Mouse (Mus musculus): ENCODE results near the gene Crebbp.
"Not testable (repeated sequence)": the region's sequence is repeated elsewhere in the genome, so short reads cannot be mapped to it uniquely, and the experiment has no call there.

The Crebbp gene

DNA sequence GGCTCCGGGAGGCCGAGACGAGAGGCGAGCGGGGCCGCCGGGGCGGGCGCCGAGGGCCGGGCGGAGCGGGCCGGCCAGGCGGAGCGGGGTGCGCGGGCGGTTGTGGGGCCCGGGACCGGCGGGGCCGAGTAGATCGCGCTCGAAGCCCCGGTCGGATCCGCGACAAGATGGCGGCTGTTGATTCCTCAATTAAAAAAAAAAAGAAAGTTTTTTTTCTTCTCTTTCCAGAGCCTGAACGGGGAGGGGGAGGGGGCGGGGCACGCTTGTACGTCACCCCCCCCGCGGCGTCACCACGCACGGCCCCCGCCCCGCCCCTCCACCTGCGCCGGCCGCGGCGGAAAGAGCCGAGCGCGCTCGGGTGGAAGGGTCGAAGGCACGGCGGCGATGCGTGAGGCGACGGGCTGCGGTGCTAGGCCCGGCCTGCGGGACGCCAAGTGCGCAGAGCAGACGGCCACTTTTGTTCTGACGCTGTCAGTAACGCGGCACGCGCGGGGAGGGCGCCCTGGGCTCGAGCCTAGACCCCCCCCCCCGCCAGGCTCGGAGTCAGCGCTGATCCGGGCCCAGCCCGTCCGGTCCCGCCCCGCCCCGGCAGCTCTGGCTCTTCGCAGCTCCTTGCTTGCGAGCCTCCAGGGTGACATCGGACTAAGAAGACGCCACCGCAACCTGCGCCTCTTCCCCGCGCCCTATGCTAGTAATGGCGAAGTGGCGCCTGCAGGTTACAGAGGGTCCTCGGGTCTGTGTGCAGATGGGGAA, at the start of gene Crebbp:
Crebbp (minus strand) TSS at position 199 of the 753 bp plus-strand sequence.
- DNase-seq (ENCODE audit: low read depth in 2 of 2, low spot score in 2 of 2), result peak; percentile 84 to 85

DNA sequence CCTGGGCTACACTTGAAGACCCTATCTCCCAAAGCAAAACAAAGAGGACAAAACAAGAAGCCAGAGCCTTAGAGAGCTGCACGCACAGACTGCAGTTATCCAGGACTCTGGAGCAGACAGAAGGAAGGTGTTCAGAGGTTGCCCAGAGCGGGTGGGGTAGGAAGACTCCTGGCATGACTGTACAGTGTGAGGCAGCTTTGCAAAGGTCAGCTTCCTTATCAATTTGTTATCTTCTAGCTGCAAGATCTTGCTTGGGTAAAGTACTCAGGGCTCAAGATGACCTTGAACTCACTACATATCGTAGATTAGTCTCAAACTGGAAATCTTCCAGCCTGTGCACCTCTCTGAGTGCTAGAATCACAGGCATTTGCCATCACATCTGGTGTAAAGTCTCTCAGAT, 49.7 kb upstream of the Crebbp start:
- no peak for DNase-seq (ENCODE audit: low read depth in 2 of 2, low spot score in 2 of 2)

DNA sequence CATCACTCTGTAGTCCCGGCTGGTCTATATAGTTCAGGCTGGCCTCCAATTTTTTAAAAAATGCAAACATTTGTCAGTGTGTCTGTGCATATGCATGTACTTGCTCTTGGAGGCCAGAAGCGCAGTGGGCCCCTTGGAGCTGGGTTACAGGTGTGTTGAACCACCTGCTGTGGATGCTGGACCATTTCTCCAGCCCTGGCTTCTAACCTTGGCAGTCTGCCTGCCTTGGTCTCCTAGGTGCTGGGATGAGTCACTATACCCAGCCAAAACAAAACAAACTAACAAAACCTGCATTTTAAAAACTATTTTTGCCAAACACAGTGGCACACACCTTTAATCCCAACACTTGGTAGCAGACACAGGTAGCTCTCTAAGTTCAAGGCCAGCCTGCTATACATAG, 43.7 kb upstream of the Crebbp start:
- no peak for DNase-seq (ENCODE audit: low read depth in 2 of 2, low spot score in 2 of 2)

DNA sequence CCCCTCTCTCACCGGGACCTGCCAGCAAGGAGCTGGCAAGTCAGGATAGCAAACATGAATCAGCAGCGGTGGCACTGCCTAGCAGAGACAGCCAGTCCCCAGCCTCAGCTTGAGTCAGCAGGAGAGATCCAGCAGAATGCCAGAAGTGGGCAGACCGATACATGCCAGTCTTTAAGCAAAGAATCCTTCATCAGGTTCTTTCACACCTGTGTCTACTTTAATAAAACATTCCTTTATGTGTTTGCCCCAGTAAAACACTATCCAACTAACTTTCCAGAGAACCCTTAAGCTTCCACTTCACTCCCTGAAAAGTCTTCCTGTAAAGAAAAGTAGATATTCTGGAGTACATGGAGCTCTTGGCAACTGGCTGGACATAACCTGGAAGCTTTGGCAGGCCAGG, 35.0 kb upstream of the Crebbp start:
- no peak for DNase-seq (ENCODE audit: low read depth in 2 of 2, low spot score in 2 of 2)

DNA sequence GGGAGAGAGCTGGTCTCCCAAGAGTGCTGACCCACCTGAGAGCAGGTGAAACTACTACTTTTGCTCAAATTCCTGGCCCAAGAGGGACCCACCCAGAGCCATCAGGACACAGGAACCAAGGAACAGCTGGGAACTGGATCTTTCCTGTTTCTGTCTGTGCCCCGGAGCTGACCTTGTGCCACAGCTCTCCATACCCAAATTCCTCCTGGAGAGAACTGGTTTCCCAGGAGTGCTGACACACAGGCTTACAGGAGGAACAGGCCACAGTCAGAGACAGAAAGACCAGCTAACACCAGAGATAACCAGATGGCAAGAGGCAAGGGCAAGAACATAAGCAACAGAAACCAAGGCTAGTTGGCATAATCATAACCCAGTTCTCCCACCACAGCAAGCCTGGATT, 31.4 kb upstream of the Crebbp start:
- DNase-seq (ENCODE audit: low read depth in 2 of 2, low spot score in 2 of 2), result not testable (repeated sequence)

DNA sequence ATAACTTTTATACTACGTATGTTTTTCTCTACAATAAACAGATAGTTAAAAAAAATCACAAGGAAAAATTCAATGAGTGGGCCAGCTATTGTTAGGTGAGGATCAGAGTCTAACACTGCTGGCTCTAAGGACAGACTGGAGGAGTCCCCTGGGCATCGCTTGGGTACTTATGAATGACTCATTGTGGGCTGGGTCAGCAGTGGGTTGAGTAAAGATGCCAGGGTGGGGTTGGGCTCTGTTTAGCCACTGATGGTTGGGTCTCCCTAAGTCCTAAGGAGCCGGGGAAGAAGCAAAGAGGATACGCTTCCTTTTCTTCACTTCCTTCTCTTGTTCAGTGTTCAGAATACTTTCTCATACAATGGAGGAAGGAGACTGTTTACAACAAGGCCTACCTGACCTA, 22.3 kb upstream of the Crebbp start:
- DNase-seq (ENCODE audit: low read depth in 2 of 2, low spot score in 2 of 2), result no peak

DNA sequence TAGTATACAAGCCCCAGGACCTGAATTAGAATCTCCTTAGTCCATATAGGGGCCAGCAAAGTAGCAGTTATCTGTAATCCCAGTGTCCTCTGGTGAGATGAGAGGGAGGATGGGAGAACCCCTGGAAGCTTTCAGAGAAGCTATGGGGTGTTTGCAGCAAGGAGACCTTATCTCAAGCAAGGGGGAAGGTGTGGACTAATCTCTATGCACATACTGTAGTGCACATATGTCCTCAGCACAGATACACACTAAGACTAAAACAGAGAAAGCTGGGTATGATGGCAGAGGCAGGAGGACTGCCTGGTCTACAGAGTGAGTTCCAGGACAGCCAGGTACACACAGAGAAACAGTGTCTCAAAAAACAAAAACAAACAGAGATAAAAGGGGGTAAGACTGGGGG, 21.8 kb upstream of the Crebbp start:
- no peak for DNase-seq (ENCODE audit: low read depth in 2 of 2, low spot score in 2 of 2)

DNA sequence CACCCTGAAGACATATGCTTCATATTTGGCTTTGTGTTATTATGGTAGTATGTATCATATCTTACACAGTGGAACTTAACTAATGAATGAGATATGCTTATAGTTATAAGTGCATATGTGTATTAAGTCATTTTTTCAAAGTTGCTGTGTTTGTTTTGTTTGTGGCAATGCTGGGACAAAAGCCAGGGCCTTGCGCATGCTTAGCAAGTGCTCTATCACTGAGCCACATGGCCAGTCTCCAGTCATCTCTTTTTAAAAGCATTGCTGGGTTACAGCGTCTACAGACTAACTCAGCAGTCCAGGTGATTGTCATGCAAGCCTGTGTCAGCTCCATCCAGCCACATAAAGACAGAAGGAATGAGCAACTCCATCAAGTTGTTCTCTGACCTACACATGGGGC, 12.0 kb upstream of the Crebbp start:
- no peak for DNase-seq (ENCODE audit: low read depth in 2 of 2, low spot score in 2 of 2)

DNA sequence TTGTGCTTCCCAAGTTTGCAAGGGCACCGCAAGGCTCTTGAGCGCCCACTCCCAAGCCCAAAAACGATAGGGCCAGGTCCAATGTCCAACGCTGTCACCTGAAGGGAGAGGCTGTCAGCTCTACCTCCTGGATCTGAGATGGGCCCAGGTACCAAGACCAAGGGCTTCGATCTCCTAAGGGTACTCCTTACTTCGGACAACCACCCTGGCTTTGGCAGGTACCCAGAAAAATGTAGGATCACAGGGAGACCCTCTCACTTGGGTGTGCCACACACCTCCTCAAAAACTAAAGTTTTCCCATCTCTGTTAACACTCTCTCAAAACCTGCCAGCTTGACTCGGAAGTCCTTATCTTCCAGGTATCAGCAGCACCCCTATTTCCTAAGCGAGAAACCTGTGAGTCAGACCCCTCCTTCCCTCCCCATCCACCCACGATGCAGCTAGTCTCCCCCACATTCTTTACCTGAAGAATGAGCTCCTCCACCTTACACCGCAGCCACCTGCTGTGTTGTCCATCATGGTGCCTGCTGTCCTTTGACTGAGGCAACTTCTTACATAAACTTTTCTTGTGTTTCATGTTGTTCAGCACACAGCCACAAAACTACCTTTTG, 939 bp upstream of the Crebbp start:
- no peak for DNase-seq (ENCODE audit: low read depth in 2 of 2, low spot score in 2 of 2)

DNA sequence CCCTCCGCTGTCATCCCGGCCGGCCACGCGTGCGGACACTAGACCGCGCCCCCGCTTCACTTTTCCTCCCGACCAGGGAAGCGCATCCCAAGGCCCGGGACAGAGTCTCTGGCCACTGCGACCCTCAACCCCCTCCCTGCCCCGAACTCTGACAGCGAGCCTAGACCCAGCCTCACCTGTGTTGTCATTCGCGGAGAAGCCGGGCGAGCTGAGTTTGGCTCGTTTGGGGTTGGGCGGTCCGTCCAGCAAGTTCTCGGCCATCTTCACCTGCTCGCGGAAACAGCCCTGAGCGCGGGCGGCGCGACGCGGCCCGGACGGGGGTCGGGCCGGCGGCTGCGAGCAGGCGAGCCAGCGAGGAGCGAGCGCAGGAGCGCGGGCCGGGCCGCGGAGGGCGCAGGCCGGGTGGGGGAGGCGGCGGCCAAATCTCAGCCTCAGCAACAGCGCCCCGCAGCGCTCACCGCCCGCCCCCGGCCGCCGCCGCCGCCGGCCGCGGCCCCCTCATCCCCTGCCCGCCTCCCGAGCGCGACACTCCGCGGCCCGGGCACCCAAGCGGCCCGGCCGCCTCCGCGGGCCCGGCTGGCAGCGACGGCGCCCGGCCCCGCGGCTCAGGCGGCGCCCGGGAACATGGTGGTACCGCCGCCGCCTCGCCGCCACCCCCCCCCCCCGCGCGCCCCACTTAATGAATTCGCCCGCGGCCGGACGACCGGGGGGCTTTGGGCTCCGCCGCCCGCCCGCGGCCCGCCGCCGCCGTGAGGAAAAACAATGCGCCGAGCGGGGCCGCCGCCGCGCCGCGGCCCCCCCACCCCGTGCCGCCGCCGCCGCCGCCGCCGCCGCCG, 616 bp downstream of the Crebbp start:
- DNase-seq (ENCODE audit: low read depth in 2 of 2, low spot score in 2 of 2), result peak; percentile 36 to 64

DNA sequence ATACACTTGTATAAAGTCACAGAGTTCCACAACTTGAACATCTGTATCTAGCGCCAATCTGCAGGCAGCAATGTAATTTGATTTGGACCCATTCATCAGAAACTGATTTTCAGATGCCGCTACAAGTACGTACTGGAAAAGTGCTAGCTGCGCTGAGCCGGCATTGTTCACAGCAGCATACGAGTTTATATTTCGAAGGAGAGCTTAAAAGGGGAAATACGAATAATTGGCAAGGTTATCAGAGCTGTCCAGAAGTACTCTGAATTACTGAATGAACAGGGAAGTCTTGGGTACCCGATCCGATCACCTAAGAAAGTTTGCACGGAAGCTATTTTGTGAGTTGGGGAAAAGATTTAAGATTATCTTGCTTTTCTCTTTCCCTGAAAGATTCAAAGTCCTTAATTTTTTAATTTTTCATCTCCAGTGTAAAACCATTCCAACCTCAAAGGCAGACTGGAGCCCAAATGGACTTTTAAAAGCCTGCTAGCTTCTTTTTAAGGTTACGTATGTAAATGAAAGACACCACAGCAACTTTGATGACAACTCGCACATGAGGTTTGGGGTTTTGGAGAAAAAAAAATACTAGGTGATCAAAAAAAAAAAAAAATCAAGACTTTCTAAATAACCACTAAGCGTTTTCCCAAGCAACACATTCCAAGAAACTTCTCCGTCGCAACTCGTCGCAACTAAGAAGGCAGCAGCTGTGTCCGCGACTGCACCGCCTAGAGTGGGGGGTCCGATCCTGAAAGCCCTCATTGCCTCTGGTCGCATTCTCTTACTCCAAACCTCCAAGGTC, 1.4 kb downstream of the Crebbp start:
- no peak for DNase-seq (ENCODE audit: low read depth in 2 of 2, low spot score in 2 of 2)

DNA sequence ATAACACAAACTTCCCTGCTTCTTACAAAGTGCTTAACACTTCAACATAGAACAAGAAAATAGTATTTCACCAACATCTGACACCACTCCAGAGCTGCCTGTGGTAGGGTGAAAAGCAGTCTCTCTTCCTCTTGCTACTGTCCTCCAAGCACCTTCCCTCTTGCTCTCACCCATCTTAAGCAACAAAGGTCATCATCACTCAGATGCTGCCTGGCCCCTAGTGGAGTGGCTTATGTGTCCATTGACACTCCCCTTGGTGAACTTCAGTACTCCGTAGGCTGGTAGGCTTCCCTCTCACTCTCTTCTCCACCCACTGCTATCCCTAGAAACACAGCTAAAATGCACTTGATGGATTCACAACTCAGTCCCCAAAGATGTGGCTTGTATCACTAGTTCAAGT, 3.5 kb downstream of the Crebbp start:
- no peak for DNase-seq (ENCODE audit: low read depth in 2 of 2, low spot score in 2 of 2)

DNA sequence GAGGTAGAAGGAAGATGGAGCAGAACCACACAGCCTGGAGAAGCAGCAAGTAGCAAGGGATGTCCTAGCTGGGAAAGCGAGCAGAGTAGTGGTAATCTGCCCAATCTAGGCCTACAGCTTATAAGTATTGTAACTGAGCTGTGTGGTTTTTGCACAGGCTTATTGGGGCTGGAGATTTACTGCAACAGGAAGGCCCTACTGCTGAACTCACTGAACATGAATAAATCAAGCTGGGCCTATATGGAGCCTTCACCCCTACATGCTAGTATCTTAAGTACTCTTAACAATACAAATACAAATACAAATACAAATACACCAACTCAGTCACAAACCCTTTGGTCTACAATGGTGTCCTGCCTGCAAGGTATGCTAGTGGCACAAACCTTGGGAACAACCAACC, 10.2 kb downstream of the Crebbp start:
- DNase-seq (ENCODE audit: low read depth in 2 of 2, low spot score in 2 of 2), result no peak

DNA sequence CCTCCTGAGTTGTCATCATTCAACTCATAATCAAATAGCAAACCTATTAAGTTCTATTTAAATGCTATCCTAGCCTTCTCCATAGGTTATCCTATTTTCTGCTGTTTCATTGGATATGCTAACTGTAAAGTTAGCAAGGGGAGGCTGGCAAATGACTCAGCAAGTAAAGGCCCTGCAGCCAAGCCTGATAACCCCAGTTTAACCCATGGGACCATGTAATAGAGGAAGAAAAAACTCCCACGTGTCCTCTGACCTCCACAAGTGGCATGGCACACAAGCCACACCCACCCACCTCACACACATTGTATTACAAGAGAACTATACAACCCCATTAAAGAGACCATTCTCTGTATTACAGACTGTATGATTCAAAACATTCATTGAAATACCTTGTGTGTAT, 13.8 kb downstream of the Crebbp start:
- DNase-seq (ENCODE audit: low read depth in 2 of 2, low spot score in 2 of 2), result no peak

DNA sequence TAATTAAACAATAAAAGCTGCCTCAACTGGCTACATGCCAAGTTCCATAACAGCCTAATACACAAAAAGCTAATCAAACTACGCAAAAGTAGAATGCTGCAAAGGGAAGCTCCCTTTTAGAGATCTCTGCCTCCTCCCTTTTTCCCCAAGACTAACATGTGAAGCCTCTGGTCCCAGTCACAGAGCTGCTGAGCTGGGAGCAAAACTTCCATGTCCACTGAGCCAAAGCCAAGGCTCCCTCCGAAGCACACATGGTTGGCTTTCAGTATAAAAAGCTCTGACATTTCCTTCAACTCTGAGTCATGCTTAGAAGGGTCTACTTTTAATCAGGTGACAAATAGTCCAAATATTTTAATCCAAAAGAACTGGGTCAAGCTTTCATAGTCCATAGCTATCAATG, 14.2 kb downstream of the Crebbp start:
- no peak for DNase-seq (ENCODE audit: low read depth in 2 of 2, low spot score in 2 of 2)

DNA sequence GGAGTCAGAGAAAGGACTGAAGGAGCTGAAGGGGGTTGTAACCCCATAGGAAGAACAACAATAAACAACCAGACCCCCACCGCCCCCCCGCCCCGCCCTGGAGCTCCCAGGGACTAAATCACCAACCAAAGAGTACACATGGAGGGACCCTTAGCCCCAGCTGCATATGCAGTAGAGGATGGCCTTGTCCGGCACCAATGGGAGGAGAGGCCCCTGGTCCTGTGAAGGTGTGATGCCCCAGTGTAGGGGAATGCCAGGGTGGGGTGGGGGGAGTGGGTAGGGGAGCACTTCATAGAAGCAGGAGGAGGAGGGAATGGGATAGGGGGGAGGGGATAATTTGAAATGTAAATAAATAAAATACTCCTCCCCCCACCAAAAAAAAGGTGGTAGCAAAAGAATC, 15.8 kb downstream of the Crebbp start:
- DNase-seq (ENCODE audit: low read depth in 2 of 2, low spot score in 2 of 2), result no peak

DNA sequence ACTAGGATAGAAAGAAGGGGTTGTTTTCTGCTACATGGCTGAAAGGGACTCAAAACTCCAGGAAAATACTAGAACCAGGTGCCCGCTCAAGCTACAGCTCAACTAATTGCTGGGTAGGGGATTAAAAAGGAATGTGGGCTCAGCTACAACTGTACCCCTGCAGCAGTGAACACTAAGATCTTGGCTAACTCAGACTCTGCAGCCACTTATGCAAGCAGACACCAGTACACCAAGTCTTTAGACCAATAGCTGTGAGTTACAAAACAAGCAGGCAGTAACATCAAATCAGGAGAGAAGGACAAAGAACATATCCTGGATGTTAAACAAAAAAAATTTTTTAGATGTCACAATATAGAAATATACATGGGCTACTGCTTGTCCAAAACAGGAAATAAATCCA, 23.6 kb downstream of the Crebbp start:
- no peak for DNase-seq (ENCODE audit: low read depth in 2 of 2, low spot score in 2 of 2)

DNA sequence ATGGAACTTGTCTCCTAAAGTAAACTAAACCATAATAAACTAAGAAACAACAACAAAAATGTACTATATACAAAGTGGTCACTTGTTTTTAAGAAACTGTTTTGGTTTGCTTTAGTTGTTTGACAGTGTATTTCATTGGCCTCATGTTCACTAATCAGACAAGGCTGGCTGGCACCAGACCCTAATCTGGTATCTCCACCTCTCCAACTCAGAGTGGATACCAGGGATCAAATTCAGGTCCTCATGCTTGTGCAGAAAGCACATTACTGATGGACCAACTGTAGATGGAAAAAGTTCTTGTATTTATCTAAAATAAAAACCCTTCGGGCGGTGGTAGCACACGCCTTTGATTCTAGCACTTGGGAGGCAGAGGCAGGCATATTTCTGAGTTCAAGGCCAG, 38.7 kb downstream of the Crebbp start:
- DNase-seq (ENCODE audit: low read depth in 2 of 2, low spot score in 2 of 2), result no peak

DNA sequence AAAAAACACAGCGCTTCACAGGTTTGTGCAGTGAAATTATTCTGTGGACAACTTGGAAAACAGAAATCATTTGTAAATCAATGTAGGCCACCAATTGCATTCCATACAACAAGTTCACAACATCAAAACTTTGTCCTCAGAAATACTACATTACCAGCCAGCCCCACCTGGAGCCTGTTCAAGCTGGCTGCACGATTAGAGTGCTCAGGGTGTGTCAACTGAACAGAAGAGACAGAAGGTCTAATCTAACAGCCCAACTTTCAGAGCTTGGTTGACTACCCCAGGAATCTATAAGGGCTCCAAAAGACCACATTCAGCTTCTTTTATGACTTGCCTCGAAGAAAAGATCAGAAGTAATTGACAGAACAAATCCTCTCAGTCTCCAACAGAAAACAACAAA, 44.3 kb downstream of the Crebbp start:
- DNase-seq (ENCODE audit: low read depth in 2 of 2, low spot score in 2 of 2), result no peak

DNA sequence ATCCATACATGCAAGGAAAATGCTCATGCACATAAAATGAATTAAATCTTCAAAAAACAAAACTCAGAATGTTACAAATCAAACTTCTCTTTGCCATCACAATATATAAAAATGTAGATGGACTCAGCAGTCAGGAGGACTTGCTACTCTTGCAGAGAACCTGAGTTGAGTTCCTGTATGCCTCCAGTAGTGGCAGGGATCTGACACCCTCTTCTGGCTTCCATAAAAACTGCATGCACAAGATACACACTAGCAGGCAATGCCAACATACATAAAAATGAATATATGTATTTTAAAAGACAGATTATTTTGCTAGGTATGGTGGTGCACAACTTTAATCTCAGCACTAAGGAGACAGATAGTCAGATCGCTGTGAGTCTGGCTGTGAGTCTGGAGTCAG, 45.3 kb downstream of the Crebbp start:
- no peak for DNase-seq (ENCODE audit: low read depth in 2 of 2, low spot score in 2 of 2)

DNA sequence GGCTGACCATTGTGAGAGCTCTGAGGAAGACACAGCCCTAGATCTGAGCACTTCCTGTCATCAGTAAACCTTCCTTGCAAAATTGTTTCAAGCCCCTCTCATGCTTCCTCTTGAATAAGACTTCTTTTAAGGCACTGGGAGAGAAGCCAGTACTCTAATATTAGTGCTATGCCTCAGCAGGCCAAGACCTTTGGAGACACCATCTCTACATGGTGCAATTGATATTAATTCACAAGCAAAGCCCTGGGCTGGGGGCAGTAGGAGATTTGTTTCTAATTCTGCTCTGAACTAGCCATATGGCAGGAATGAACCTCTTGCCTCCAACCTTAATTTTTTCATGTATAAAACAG, 52.9 kb downstream of the Crebbp start:
- no peak for DNase-seq (ENCODE audit: low read depth in 2 of 2, low spot score in 2 of 2)
